8 mouse cellular contexts compared by ENCODE assay signal in genomic region chr17:33032900-33033891, GRCm38 (mm10). TPM values are rescaled to one million over a fixed set of nuclear protein-coding genes. Genes with fewer than 3 reads are reported as not detected.
DNase-seq lines count a peak whose midpoint lies in the region; ATAC-seq lines count a peak whose summit lies in the region.

TSS of gene Zfp763 (minus strand) at chr17:33033402.

- H3K27ac ChIP-seq in embryonic facial prominence, embryonic 12.5 days = peak within 1 kb of the TSS; percentile 92
- H3K27ac ChIP-seq in limb, embryonic 11.5 days (replicated peaks; ENCODE audit: low read depth, low read length) = peak within 1 kb of the TSS; percentile 70; the same call in 1 of the 2 replicates
- H3K27ac ChIP-seq in midbrain, embryonic 14.5 days (replicated peaks; ENCODE audit: low read depth, low read length) = peak within 1 kb of the TSS; percentile 87

- peak; percentile 78 for DNase-seq in 3134 (ENCODE audit: extremely low read depth, insufficient read length, low spot score)
- peak; percentile 75 for DNase-seq in adrenal gland, postnatal 25 days
- DNase-seq in heart, adult 11 months = peak; percentile 98
- DNase-seq in kidney, adult 18-20 months = peak; percentile 86
- peak; percentile 88 for DNase-seq in limb, embryonic 11.5 days (ENCODE audit: low spot score)
- peak; percentile 93 for DNase-seq in midbrain, embryonic 14.5 days
- DNase-seq in spleen, adult 18-20 months = peak; percentile 32 to 66

- H3K4me2 ChIP-seq in embryonic facial prominence, embryonic 12.5 days (replicated peaks) = peak within 1 kb of the TSS; percentile 52
- peak within 1 kb of the TSS; percentile 44 for H3K4me2 ChIP-seq in limb, embryonic 11.5 days (ENCODE audit: low read depth, severe bottlenecking)
- peak within 1 kb of the TSS; percentile 67 for H3K4me2 ChIP-seq in midbrain, embryonic 14.5 days (ENCODE audit: low read length)

- ATAC-seq in embryonic facial prominence, embryonic 12.5 days (ENCODE audit: insufficient number of reproducible peaks, insufficient read depth, low FRiP score, low TSS enrichment) = peak; percentile 97
- peak; percentile 95 for ATAC-seq in limb, embryonic 11.5 days (ENCODE audit: insufficient number of reproducible peaks, low FRiP score, low TSS enrichment, low read depth)
- peak; percentile 95 for ATAC-seq in midbrain, embryonic 14.5 days (ENCODE audit: low FRiP score, low TSS enrichment)

- H3K4me1 ChIP-seq in embryonic facial prominence, embryonic 12.5 days = no peaks in the 10 kb centered on the region
- no peaks in the 10 kb centered on the region for H3K4me1 ChIP-seq in limb, embryonic 11.5 days (ENCODE audit: control insufficient read depth, insufficient read depth, low read length)
- 0 out of 2 replicates have a peak, but pooled peaks cover 8% of the 10 kb centered on the region for H3K4me1 ChIP-seq in midbrain, embryonic 14.5 days (ENCODE audit: control insufficient read depth, insufficient read depth, low read length)

- no peaks in the 10 kb centered on the region for H3K27me3 ChIP-seq in embryonic facial prominence, embryonic 12.5 days
- H3K27me3 ChIP-seq in limb, embryonic 11.5 days (ENCODE audit: control insufficient read depth, insufficient read depth, low read length) = no peaks in the 10 kb centered on the region
- no peaks in the 10 kb centered on the region for H3K27me3 ChIP-seq in midbrain, embryonic 14.5 days (ENCODE audit: control insufficient read depth, insufficient read depth, low read length)

- H3K9me3 ChIP-seq in embryonic facial prominence, embryonic 12.5 days = no peaks in the 10 kb centered on the region
- H3K9me3 ChIP-seq in limb, embryonic 11.5 days (ENCODE audit: control insufficient read depth, low read length) = no peaks in the 10 kb centered on the region
- H3K9me3 ChIP-seq in midbrain, embryonic 14.5 days (ENCODE audit: control insufficient read depth, low read length) = no peaks in the 10 kb centered on the region

- peak within 1 kb of the TSS; percentile 88 for H3K9ac ChIP-seq in embryonic facial prominence, embryonic 12.5 days
- H3K9ac ChIP-seq in limb, embryonic 11.5 days (ENCODE audit: low read length) = peak within 1 kb of the TSS; percentile 92
- H3K9ac ChIP-seq in midbrain, embryonic 14.5 days (replicated peaks; ENCODE audit: low read length) = peak within 1 kb of the TSS; percentile 84

- H3K36me3 ChIP-seq in embryonic facial prominence, embryonic 12.5 days = no peaks in the 10 kb centered on the region
- no peaks in the 10 kb centered on the region for H3K36me3 ChIP-seq in limb, embryonic 11.5 days (ENCODE audit: control insufficient read depth, insufficient read depth, low read length)
- no peaks in the 10 kb centered on the region for H3K36me3 ChIP-seq in midbrain, embryonic 14.5 days (ENCODE audit: control insufficient read depth, insufficient read depth, low read length)

- WGBS in embryonic facial prominence, embryonic 12.5 days = 4% methylated on average over 27 of the region's 27 CpGs
- WGBS in limb, embryonic 11.5 days = 4% methylated on average over 27 of the region's 27 CpGs
- 3% methylated on average over 27 of the region's 27 CpGs for WGBS in midbrain, embryonic 14.5 days

- H3K4me3 ChIP-seq in embryonic facial prominence, embryonic 12.5 days = peak within 1 kb of the TSS; percentile 91
- H3K4me3 ChIP-seq in limb, embryonic 11.5 days (ENCODE audit: low read depth, low read length) = peak within 1 kb of the TSS; percentile 88
- H3K4me3 ChIP-seq in midbrain, embryonic 14.5 days (replicated peaks; ENCODE audit: low read depth, low read length) = peak within 1 kb of the TSS; percentile 86

RNA-seq across cellular contexts. Expression of gene Zfp763, which starts in this region (rescaled TPM):
- 6.0 and 11.8 TPM in 2 replicates for total RNA-seq in adrenal gland, postnatal 25 days (2021)
- polyA plus RNA-seq in embryonic facial prominence, embryonic 12.5 days (2016; fragmentation: Nextera tagmentation; extraction: Ambion mirVana) = 22.3 and 23.3 TPM in 2 replicates
- 17.0 and 19.1 TPM in 2 replicates for polyA plus RNA-seq in limb, embryonic 11.5 days (2014; fragmentation: Nextera tagmentation; extraction: Ambion mirVana)
- 30.1 and 35.7 TPM in 2 replicates for polyA plus RNA-seq in midbrain, embryonic 14.5 days (2014; fragmentation: Nextera tagmentation; extraction: Ambion mirVana)

Comparison
In these comparisons a context has a peak if more than half of its experiments do, and no peak if none do; other contexts are left out.
1. Peak in every context shown above with its lines: DNase-seq, ATAC-seq, H3K4me3 ChIP-seq and H3K27ac ChIP-seq.